9 mouse cellular contexts compared by ENCODE assay signal in the genomic region with DNA sequence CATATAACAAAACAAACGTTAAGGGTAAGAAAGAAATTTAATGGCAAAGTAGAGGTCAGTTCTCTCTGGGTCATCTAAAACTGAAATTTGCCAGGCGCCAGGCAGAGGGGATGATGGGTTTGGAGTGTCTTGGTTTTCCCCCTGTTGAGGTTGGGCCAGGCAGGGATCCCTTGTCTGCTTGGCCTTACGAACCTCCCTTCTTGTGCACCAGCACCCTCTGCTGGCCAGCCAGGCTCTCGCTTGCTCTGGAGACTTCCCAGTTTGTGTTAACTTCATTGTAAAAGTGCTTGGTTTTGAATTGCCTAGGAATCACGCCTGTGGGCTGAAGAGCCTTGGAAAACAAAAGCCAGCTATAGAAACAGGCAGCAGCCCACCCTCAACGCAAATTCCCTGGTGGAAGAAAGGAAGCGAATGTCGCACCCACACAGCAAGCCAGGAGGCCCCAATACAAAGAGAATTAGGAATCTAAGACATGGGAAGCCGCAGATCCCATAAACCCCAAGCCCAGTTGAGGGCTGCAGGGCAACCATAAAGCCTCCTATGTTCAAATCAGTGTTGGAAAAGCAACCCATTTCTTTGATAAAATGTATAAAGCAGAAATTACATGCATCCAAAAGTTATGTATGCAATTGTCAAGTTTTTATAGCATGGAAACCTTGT. TPM values are rescaled to one million over a fixed set of nuclear protein-coding genes. Genes with fewer than 3 reads are reported as not detected.
DNase-seq lines count a peak whose midpoint lies in the region; ATAC-seq lines count a peak whose summit lies in the region.
"Had no signal": no experiment of that assay in that cellular context is flagged by ENCODE, and none has a peak within 500 bp of the region (broad histone marks: within the 10 kb centered on the region; RNA-seq: fewer than 3 reads in every experiment).

No protein-coding gene starts in this region.

- WGBS in limb, embryonic 13.5 days: 19% methylated on average over 9 of the region's 9 CpGs

- peak; percentile 57 for ATAC-seq in limb, embryonic 13.5 days (ENCODE audit: low FRiP score, low read depth)
- peak; percentile 59; the same call in 1 of the 2 replicates for ATAC-seq in monocyte, adult 5-6 weeks (replicated peaks; ENCODE audit: insufficient number of reproducible peaks, low FRiP score, low TSS enrichment, poor library complexity, severe bottlenecking)

- H3K36me3 ChIP-seq in limb, embryonic 13.5 days: no peaks in the 10 kb centered on the region
- H3K36me3 ChIP-seq: stomach, embryonic 15.5 days had no signal

- no peak overlapping the region for H3K27ac ChIP-seq in limb, embryonic 13.5 days
- H3K27ac ChIP-seq: stomach, embryonic 15.5 days had no signal

- H3K9ac ChIP-seq in limb, embryonic 13.5 days: no peak overlapping the region
- H3K9ac ChIP-seq: stomach, embryonic 15.5 days had no signal

- H3K4me3 ChIP-seq in limb, embryonic 13.5 days: no peak overlapping the region
- H3K4me3 ChIP-seq: stomach, embryonic 15.5 days had no signal

- no peaks in the 10 kb centered on the region for H3K4me1 ChIP-seq in limb, embryonic 13.5 days
- H3K4me1 ChIP-seq: stomach, embryonic 15.5 days had no signal

- no peaks in the 10 kb centered on the region for H3K9me3 ChIP-seq in limb, embryonic 13.5 days
- H3K9me3 ChIP-seq: stomach, embryonic 15.5 days had no signal

- no peaks in the 10 kb centered on the region for H3K27me3 ChIP-seq in limb, embryonic 13.5 days
- H3K27me3 ChIP-seq: stomach, embryonic 15.5 days had no signal

- DNase-seq in 3134 (ENCODE audit: extremely low read depth, insufficient read length, low spot score) (peak; percentile 45), adipocyte (ENCODE audit: low spot score) (peak; percentile 87)
- DNase-seq in embryo, embryonic 10 days (ENCODE audit: low spot score): peak; percentile 94
- peak; percentile 55 for DNase-seq in gastrocnemius, postnatal 25 days
- DNase-seq in kidney, adult 11 months: peak; percentile 66
- DNase-seq in spleen, postnatal 36 days (ENCODE audit: low spot score in 2 of 2): peak; percentile 62 to 68

- H3K4me2 ChIP-seq in limb, embryonic 13.5 days (replicated peaks): 0 out of 2 replicates have a peak overlapping the region, but pooled peaks have one; percentile 14
- H3K4me2 ChIP-seq: stomach, embryonic 15.5 days had no signal

RNA-seq across cellular contexts. Expression of gene Boll, which starts 20.0 kb away (rescaled TPM):
- not detected for total RNA-seq in gastrocnemius, postnatal 25 days (2021)
- polyA plus RNA-seq in limb, embryonic 13.5 days (2015; fragmentation: Nextera tagmentation; extraction: Ambion mirVana): 0.42 and 4.8 TPM in 2 replicates
- total RNA-seq in monocyte, adult 5-6 weeks (2017): 0.21 to 0.68 TPM in 2 of 3 replicates, not detected in the other

RNA-seq across cellular contexts. Expression of gene Plcl1, which starts 22.5 kb away (rescaled TPM):
- 1 to 10 TPM; 3.1 to 3.9 TPM for total RNA-seq in gastrocnemius, postnatal 25 days (2021)
- 1.3 TPM in 2 replicates for polyA plus RNA-seq in limb, embryonic 13.5 days (2015; fragmentation: Nextera tagmentation; extraction: Ambion mirVana)
- 0.32 to 1.9 TPM (median 1.5 TPM) in 3 replicates for total RNA-seq in monocyte, adult 5-6 weeks (2017)
